Mouse (Mus musculus): ENCODE results near the gene Trpm3. TPM values are rescaled to one million over a fixed set of nuclear protein-coding genes. Genes with fewer than 3 reads are reported as not detected.

Gene Trpm3
- polyA plus RNA-seq, 1 experiment from 2014 or later: 1.2 TPM

DNA sequence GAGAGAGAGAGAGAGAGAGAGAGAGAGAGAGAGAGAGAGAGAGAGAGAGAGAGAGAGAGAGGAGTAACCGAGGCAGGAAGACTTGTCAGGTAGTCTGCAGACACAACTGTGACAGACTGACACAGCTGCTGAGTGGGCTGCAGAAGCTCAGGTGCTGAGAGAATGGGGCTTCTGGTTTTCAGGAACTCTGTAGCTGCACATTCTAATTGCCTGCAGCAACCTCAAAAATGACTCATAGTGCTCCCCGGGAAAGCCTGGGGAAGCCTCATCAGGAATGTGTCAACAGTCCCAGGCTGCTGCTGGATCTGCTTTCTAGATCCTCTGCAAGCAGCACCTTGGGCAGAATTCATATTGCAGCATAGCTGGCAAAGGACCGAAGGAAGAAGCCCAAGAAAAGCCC is 457.9 kb downstream of the Trpm3 start:
- 33% methylated on average over 3 of the region's 3 CpGs for WGBS
- no peak overlapping the region for H3K27ac ChIP-seq (ENCODE audit: low read length)
- no peaks in the 10 kb centered on the region for H3K4me1 ChIP-seq (replicated peaks; ENCODE audit: control insufficient read depth, insufficient read depth, low read length)
- no peaks in the 10 kb centered on the region for H3K36me3 ChIP-seq (ENCODE audit: control insufficient read depth, insufficient read depth, low read length)
- no peaks in the 10 kb centered on the region for H3K9me3 ChIP-seq (ENCODE audit: control insufficient read depth, low read length)
- ATAC-seq (ENCODE audit: low read depth): no peak
- H3K4me2 ChIP-seq (ENCODE audit: low read depth, low read length): no peak overlapping the region
- no peak overlapping the region for H3K9ac ChIP-seq (ENCODE audit: low read length)
- H3K4me3 ChIP-seq (ENCODE audit: low read length): no peak overlapping the region
- H3K27me3 ChIP-seq (ENCODE audit: control insufficient read depth, insufficient read depth, low read depth, low read length): no peaks in the 10 kb centered on the region

DNA sequence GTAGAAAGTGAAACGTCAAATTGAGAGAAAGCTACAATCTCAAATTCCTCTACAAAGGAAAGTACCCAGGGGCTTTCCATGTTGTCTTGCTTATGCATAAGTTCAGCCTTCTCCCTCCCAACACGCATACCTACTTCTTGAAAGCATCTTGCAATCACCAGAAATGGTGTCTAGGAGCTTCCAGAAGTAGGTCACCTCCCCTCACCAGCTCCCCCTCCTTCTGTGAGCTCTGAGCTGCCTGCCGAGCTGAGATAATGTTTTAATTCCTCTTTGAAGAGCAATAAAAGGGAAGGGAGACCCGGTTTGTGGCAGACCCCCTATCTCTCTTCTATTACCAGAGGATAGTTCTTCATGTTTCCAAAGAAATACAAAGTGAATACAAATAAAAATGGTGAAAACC is 465.5 kb downstream of the Trpm3 start:
- no peaks in the 10 kb centered on the region for H3K4me1 ChIP-seq (replicated peaks; ENCODE audit: control insufficient read depth, insufficient read depth, low read length)
- no peak overlapping the region for H3K9ac ChIP-seq (ENCODE audit: low read length)
- H3K27me3 ChIP-seq (ENCODE audit: control insufficient read depth, insufficient read depth, low read depth, low read length): no peaks in the 10 kb centered on the region
- H3K4me3 ChIP-seq (ENCODE audit: low read length): no peak overlapping the region
- no peaks in the 10 kb centered on the region for H3K36me3 ChIP-seq (ENCODE audit: control insufficient read depth, insufficient read depth, low read length)
- H3K27ac ChIP-seq (ENCODE audit: low read length): no peak overlapping the region
- WGBS: 21% methylated on average over 4 of the region's 4 CpGs
- H3K9me3 ChIP-seq (ENCODE audit: control insufficient read depth, low read length): no peaks in the 10 kb centered on the region
- no peak for ATAC-seq (ENCODE audit: low read depth)
- H3K4me2 ChIP-seq (ENCODE audit: low read depth, low read length): no peak overlapping the region

DNA sequence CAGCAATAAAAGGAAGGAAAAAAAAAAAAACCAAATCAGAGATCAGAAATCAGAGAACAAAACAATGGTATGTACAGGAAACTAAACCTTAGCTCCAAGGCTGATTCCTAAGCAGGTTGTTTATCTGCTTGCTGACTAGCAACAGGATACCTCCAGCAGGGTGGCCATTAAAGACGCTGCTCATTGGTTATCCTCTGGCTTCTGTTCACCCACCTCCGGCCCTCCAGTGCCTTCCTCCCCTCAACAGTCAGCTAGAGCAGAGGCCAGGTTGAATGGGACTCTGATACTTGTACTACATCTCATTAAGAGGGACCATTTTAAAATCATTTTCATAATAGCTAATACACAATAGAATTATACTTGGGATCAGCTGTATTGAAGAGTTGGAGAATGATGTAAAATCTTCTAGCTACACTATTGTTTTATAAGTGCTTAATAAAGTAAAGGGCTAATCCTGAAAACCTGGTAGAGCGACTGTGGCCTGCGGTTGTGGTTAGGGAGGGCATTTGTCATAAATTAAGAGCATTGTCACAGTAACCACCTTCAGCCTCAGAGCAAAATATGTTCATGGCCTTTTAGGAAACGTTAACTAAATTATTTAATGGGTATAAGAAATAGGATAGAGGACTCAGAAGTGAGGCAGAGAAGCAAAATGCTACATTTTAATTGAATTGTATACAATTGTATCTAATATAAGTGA is 469.3 kb downstream of the Trpm3 start:
- Histone ChIP-seq H3K27me3 (ENCODE audit: control insufficient read depth, insufficient read depth, low read depth, low read length) (no peaks in the 10 kb centered on the region), H3K9me3 (ENCODE audit: control insufficient read depth, low read length) (no peaks in the 10 kb centered on the region), H3K36me3 (ENCODE audit: control insufficient read depth, insufficient read depth, low read length) (no peaks in the 10 kb centered on the region), H3K27ac (ENCODE audit: low read length) (no peak overlapping the region), H3K4me3 (ENCODE audit: low read length) (no peak overlapping the region), H3K4me2 (ENCODE audit: low read depth, low read length) (no peak overlapping the region), H3K4me1 (replicated peaks; ENCODE audit: control insufficient read depth, insufficient read depth, low read length) (no peaks in the 10 kb centered on the region), H3K9ac (ENCODE audit: low read length) (no peak overlapping the region)
- 67% methylated on average over 5 of the region's 5 CpGs for WGBS
- no peak for ATAC-seq (ENCODE audit: low read depth)

DNA sequence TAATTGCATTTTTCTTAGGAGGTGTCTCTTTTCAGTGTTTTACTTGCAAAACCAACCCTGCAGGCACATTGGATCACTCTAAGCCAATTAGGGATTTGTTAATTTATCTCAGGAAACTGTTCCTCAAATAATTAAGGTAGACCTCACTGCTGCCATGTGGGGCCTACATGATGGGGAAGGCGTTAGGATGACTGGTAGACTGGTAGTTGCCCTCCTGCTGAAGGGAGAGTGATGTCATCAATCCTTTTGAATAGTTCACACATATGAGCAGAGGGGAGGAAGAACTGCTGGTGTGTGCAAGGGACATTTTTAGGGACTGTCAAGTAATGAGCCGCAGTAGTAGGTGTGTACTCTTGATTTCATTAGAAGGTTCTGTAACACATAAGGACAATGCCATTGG is 472.8 kb downstream of the Trpm3 start:
- Histone ChIP-seq H3K36me3 (ENCODE audit: control insufficient read depth, insufficient read depth, low read length) (no peaks in the 10 kb centered on the region), H3K9me3 (ENCODE audit: control insufficient read depth, low read length) (no peaks in the 10 kb centered on the region), H3K4me3 (ENCODE audit: low read length) (no peak overlapping the region), H3K27ac (ENCODE audit: low read length) (no peak overlapping the region), H3K4me2 (ENCODE audit: low read depth, low read length) (no peak overlapping the region), H3K27me3 (ENCODE audit: control insufficient read depth, insufficient read depth, low read depth, low read length) (no peaks in the 10 kb centered on the region), H3K9ac (ENCODE audit: low read length) (no peak overlapping the region), H3K4me1 (replicated peaks; ENCODE audit: control insufficient read depth, insufficient read depth, low read length) (no peaks in the 10 kb centered on the region)
- WGBS: 92% methylated on average over 2 of the region's 2 CpGs
- no peak for ATAC-seq (ENCODE audit: low read depth)

DNA sequence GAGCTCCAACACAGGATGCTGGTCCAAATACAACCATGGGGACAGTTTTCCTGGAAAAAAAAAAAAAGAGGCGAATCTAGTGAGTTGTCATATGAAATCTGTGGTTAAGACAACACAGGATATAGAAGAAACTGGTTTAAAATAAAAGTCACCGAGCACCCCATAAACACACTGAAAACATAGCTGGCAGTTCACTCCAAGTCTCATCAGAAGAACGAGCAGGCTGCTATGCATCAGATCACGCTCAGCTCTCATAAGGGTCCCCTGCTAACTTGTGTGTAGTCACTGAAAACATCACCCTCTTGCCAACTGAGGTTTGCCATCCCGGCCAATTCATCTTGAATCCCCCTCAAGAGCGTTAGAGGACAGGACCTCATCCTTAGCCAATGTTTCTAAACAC is 476.5 kb downstream of the Trpm3 start:
- peak; percentile 97 for ATAC-seq (ENCODE audit: low read depth)
- WGBS: 43% methylated on average over 6 of the region's 6 CpGs
- no peaks in the 10 kb centered on the region for H3K4me1 ChIP-seq (replicated peaks; ENCODE audit: control insufficient read depth, insufficient read depth, low read length)
- no peak overlapping the region for H3K9ac ChIP-seq (ENCODE audit: low read length)
- H3K27me3 ChIP-seq (ENCODE audit: control insufficient read depth, insufficient read depth, low read depth, low read length): no peaks in the 10 kb centered on the region
- peak overlapping the region; percentile 82 for H3K27ac ChIP-seq (ENCODE audit: low read length)
- peaks cover 5% of the 10 kb centered on the region for H3K9me3 ChIP-seq (ENCODE audit: control insufficient read depth, low read length)
- no peak overlapping the region for H3K4me3 ChIP-seq (ENCODE audit: low read length)
- H3K4me2 ChIP-seq (ENCODE audit: low read depth, low read length): no peak overlapping the region
- H3K36me3 ChIP-seq (ENCODE audit: control insufficient read depth, insufficient read depth, low read length): no peaks in the 10 kb centered on the region

DNA sequence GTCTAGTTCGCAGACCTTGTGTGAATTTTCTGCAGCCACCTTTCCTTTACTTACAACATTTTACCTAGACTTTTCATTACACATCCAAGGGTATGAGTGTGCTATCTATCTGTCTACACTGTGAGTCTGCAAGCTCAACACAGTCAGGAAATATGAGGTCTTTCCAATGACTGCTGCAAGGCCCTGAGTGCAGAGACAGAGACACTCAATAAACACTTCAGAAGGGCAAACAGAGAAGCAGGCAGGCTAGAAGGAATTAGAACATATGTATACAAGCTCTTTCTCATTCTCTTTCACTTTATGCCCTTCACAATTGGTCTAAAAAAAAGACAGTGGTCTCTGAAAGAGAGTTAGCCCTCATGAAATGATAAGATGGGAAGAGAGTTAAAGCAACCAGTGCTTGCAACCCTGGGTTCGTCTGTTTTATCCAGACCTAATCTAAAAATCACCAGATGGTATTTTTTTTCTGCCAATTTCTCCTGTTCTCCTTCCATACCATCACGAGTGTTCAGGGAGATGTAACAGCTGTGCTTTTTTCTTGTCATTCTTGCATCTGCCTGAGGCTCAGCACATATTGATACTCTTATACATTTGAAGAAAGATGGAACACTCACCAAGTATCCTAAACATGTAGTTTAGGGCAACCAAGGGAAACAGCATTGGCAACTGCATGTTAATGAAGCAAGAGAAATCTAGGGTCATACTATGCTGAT is 486.1 kb downstream of the Trpm3 start:
- peak; percentile 85 for ATAC-seq (ENCODE audit: low read depth)
- 0 out of 2 replicates have a peak, but pooled peaks cover 2% of the 10 kb centered on the region for H3K4me1 ChIP-seq (replicated peaks; ENCODE audit: control insufficient read depth, insufficient read depth, low read length)
- H3K27me3 ChIP-seq (ENCODE audit: control insufficient read depth, insufficient read depth, low read depth, low read length): no peaks in the 10 kb centered on the region
- H3K4me3 ChIP-seq (ENCODE audit: low read length): no peak overlapping the region
- WGBS: 43% methylated on average over 3 of the region's 3 CpGs
- no peaks in the 10 kb centered on the region for H3K36me3 ChIP-seq (ENCODE audit: control insufficient read depth, insufficient read depth, low read length)
- peak overlapping the region; percentile 66; the same call in 1 of the 2 replicates for H3K27ac ChIP-seq (ENCODE audit: low read length)
- H3K9ac ChIP-seq (ENCODE audit: low read length): no peak overlapping the region
- no peaks in the 10 kb centered on the region for H3K9me3 ChIP-seq (ENCODE audit: control insufficient read depth, low read length)
- H3K4me2 ChIP-seq (ENCODE audit: low read depth, low read length): no peak overlapping the region

DNA sequence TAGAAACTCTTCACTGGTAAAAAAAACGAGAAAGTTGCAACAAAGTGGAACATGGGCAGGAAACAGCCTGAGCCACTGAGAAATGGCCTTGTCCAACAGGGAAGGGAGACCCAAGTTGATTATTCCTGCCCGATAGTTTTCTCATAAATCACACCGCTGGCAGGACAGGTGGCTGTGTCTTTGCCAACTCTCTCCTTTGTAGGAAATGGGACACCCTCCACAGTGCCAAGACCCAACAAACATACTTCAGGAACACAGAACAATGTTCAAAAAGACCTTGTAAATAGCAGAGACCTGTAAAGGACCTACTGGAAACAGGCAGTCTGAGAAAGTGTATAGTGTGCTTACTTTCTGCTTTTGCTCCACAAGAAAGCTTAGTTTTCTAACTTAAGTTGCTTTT is 490.0 kb downstream of the Trpm3 start:
- WGBS: 68% methylated on average over 3 of the region's 3 CpGs
- Histone ChIP-seq H3K36me3 (ENCODE audit: control insufficient read depth, insufficient read depth, low read length) (no peaks in the 10 kb centered on the region), H3K4me3 (ENCODE audit: low read length) (no peak overlapping the region), H3K9ac (ENCODE audit: low read length) (no peak overlapping the region), H3K27me3 (ENCODE audit: control insufficient read depth, insufficient read depth, low read depth, low read length) (no peaks in the 10 kb centered on the region), H3K27ac (ENCODE audit: low read length) (no peak overlapping the region), H3K4me2 (ENCODE audit: low read depth, low read length) (no peak overlapping the region), H3K4me1 (replicated peaks; ENCODE audit: control insufficient read depth, insufficient read depth, low read length) (0 out of 2 replicates have a peak, but pooled peaks cover 2% of the 10 kb centered on the region), H3K9me3 (ENCODE audit: control insufficient read depth, low read length) (no peaks in the 10 kb centered on the region)
- ATAC-seq (ENCODE audit: low read depth): no peak

DNA sequence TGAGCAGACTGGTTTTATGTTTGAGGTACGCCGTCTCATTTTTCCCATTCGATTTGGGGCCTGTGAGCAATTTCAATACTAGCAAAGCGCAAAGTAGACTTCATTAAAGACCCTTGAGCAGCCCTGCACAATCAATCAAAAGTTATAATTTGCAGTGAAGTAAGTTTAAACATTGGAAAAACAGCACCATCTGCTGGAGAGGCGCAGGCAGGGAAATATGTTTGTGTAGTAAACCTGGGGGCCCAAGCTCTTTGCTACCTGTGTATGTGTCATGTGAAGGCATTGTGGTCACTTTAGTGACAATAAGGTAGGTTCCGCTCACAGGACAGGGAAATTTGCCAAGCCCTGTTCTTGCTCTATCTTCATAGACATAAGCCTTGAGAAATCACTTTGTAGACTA is 492.5 kb downstream of the Trpm3 start:
- Histone ChIP-seq H3K36me3 (ENCODE audit: control insufficient read depth, insufficient read depth, low read length) (no peaks in the 10 kb centered on the region), H3K9ac (ENCODE audit: low read length) (no peak overlapping the region), H3K9me3 (ENCODE audit: control insufficient read depth, low read length) (no peaks in the 10 kb centered on the region), H3K27me3 (ENCODE audit: control insufficient read depth, insufficient read depth, low read depth, low read length) (no peaks in the 10 kb centered on the region), H3K4me1 (replicated peaks; ENCODE audit: control insufficient read depth, insufficient read depth, low read length) (no peaks in the 10 kb centered on the region), H3K27ac (ENCODE audit: low read length) (no peak overlapping the region), H3K4me2 (ENCODE audit: low read depth, low read length) (no peak overlapping the region), H3K4me3 (ENCODE audit: low read length) (no peak overlapping the region)
- 0 out of 2 replicates have a peak, but pooled peaks have one; percentile 26 for ATAC-seq (ENCODE audit: low read depth)
- 71% methylated on average over 6 of the region's 6 CpGs for WGBS

DNA sequence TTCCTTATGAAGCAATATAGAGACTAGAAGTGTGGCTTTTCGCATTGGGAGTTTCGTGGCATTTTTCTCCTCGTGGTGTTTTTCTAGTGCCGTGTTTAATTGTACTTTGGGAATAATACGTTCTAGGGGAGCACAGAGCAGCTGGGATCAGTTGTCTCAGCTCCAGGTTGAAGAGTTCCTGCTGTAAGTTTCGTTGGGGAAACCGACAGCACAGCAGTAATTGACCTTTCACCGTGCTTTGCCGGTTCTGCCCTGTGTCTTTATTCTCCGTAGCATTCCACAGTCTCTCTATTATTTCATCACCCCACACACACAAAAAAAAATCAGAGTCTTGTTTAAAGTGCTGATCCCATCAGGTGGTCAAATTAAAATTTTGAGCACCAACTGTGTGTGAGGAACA is 496.8 kb downstream of the Trpm3 start:
- Histone ChIP-seq H3K9me3 (ENCODE audit: control insufficient read depth, low read length) (no peaks in the 10 kb centered on the region), H3K27ac (ENCODE audit: low read length) (no peak overlapping the region), H3K4me1 (replicated peaks; ENCODE audit: control insufficient read depth, insufficient read depth, low read length) (no peaks in the 10 kb centered on the region), H3K36me3 (ENCODE audit: control insufficient read depth, insufficient read depth, low read length) (no peaks in the 10 kb centered on the region), H3K9ac (ENCODE audit: low read length) (no peak overlapping the region), H3K4me2 (ENCODE audit: low read depth, low read length) (no peak overlapping the region), H3K27me3 (ENCODE audit: control insufficient read depth, insufficient read depth, low read depth, low read length) (no peaks in the 10 kb centered on the region), H3K4me3 (ENCODE audit: low read length) (no peak overlapping the region)
- 40% methylated on average over 10 of the region's 10 CpGs for WGBS
- no peak for ATAC-seq (ENCODE audit: low read depth)

All from lung, embryonic 16.5 days (tissue).